Mouse (Mus musculus) NIH3T3 (cell line): ENCODE measurements around the gene Entpd1.

Source experiments
- DNase-seq: peaks from one replicate; pipeline ENCODE4 v3.0.0-alpha.2; 2012; ENCODE audit warnings: low read depth

Gene Entpd1

GRCm38 (mm10) chr19:40723516-40723915, 111.3 kb downstream of the Entpd1 start:
- no peak for DNase-seq

GRCm38 (mm10) chr19:40726148-40726547, 114.0 kb downstream of the Entpd1 start:
- no peak for DNase-seq

GRCm38 (mm10) chr19:40726614-40727013, 114.4 kb downstream of the Entpd1 start:
- DNase-seq, result no peak

GRCm38 (mm10) chr19:40728213-40728612, 116.0 kb downstream of the Entpd1 start:
- DNase-seq, result no peak

- no peak for DNase-seq
Observed at GRCm38 (mm10) chr19:40728732-40729420, 116.7 kb downstream of the Entpd1 start.

GRCm38 (mm10) chr19:40733409-40733808, 121.2 kb downstream of the Entpd1 start:
- DNase-seq, result no peak

GRCm38 (mm10) chr19:40733849-40734248, 121.7 kb downstream of the Entpd1 start:
- no peak for DNase-seq

- peak; percentile 62 for DNase-seq
Observed at GRCm38 (mm10) chr19:40736680-40737512, 124.7 kb downstream of the Entpd1 start.

- no peak for DNase-seq
Observed at GRCm38 (mm10) chr19:40737613-40738012, 125.4 kb downstream of the Entpd1 start.

- DNase-seq, result no peak
Observed at GRCm38 (mm10) chr19:40738683-40739324, 126.6 kb downstream of the Entpd1 start.

GRCm38 (mm10) chr19:40746603-40747002, 134.4 kb downstream of the Entpd1 start:
- peak; percentile 29 for DNase-seq

GRCm38 (mm10) chr19:40748559-40748958, 136.4 kb downstream of the Entpd1 start, which contains the start of gene Cc2d2b:
Gene Cc2d2b (plus strand): TSS chr19:40748753.
- no peak for DNase-seq

- DNase-seq, result peak; percentile 61
Observed at GRCm38 (mm10) chr19:40754311-40754710, 142.1 kb downstream of the Entpd1 start.

- no peak for DNase-seq
Observed at GRCm38 (mm10) chr19:40760071-40760470, 147.9 kb downstream of the Entpd1 start.

- no peak for DNase-seq
Observed at GRCm38 (mm10) chr19:40762023-40762759, 150.0 kb downstream of the Entpd1 start.

- no peak for DNase-seq
Observed at GRCm38 (mm10) chr19:40767189-40767588, 155.0 kb downstream of the Entpd1 start.

- DNase-seq, result peak; percentile 40
Observed at GRCm38 (mm10) chr19:40769341-40769770, 157.2 kb downstream of the Entpd1 start.

GRCm38 (mm10) chr19:40788004-40788714, 176.0 kb downstream of the Entpd1 start:
- no peak for DNase-seq

- peak; percentile 39 for DNase-seq
Observed at GRCm38 (mm10) chr19:40788715-40789084, 176.5 kb downstream of the Entpd1 start.
